Mouse (Mus musculus): Measurements from ENCODE around the gene Osgin1.

GRCm38 (mm10) chr8:119437506-119437905, 3.6 kb downstream of the Osgin1 start:
- TF ChIP-seq CTCF (IDR thresholded peaks at IDR 0.05; ENCODE audit: low read depth, low read length) = no peak; the same call in 1 of the 2 replicates
- peak; percentile 69; the same call in 1 of the 2 replicates for TF ChIP-seq POLR2A (IDR thresholded peaks at IDR 0.05; ENCODE audit: extremely low read depth, insufficient read depth, low read length)
